Mouse (Mus musculus) activated CD4-positive, CD25-positive, alpha-beta regulatory T cell (primary cell): Measurements from ENCODE around the gene Scgb1b17. TPM values are rescaled to one million over a fixed set of nuclear protein-coding genes. Genes with fewer than 3 reads are reported as not detected.

ENCODE experiments used
- polyA plus RNA-seq, 2 experiments: library from polyadenylated mRNA; unstranded; fragments of 100-300 nt; shearing (Covaris generic); gene quantifications; one replicate each; pipeline ENCODE4 v1.2.1; 2017

Gene Scgb1b17
- polyA plus RNA-seq, result not detected

DNA sequence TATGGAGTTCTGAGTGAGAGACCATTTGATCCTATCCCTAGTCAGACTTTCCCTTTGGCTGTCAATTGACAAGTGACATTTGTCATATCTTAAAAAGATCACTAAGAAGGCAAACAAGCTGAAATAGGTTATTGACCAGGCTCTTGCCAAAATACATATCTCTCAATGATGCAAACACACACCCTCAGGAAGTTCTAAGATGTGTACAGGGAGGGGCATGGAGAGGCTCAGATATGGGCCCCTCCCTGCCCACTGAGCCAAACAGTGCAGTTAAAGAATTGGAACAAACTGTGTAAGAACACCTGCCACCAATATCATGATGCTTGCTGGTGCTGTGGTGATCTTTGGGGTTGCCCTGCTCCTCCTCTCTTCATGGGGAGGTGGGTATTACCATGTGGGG, at the start of gene Scgb1b17:
Gene Scgb1b17, plus strand, starts transcription at position 301 of the 400 bp plus-strand sequence.

DNA sequence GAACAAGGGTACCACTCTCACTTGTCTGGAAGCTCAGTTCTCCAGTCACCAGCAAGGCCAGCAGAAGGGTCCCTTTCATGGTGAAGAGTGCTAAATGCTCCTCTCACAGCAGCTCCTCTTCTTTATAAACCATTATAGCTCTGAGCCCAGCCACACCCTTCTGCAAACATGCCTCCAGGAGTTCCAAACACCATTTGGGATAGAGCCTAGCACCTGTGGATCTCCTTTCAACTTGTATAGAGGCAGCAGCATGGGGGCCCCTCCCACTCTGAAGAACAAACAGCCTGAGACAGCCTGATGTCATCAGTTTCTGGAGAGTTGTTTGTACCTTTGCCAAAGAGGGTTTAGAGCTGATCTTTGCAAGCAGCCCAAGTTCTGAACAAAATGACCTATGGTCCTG, 6.8 kb upstream of the Scgb1b17 start, which contains the start of gene Scgb2b17:
Gene Scgb2b17, minus strand, starts transcription at position 101 of the 400 bp plus-strand sequence.

Other genes starting within 250 kb of the Scgb1b17 start
- not detected for gene Scgb2b15, start 233.8 kb upstream of the Scgb1b17 start, polyA plus RNA-seq
- gene Scgb1b15, start 226.9 kb upstream of the Scgb1b17 start, polyA plus RNA-seq, result not detected
- gene Scgb2b17, start 6.9 kb upstream of the Scgb1b17 start, polyA plus RNA-seq, result not detected
- not detected for gene Scgb2b18, start 110.4 kb downstream of the Scgb1b17 start, polyA plus RNA-seq
- gene Scgb1b18, start 122.1 kb downstream of the Scgb1b17 start, polyA plus RNA-seq, result not detected
- not detected for gene Scgb2b19, start 216.9 kb downstream of the Scgb1b17 start, polyA plus RNA-seq
- not detected for gene Scgb1b19, start 223.8 kb downstream of the Scgb1b17 start, polyA plus RNA-seq